ENCODE assay signal across 21 mouse cellular contexts in the genomic region with DNA sequence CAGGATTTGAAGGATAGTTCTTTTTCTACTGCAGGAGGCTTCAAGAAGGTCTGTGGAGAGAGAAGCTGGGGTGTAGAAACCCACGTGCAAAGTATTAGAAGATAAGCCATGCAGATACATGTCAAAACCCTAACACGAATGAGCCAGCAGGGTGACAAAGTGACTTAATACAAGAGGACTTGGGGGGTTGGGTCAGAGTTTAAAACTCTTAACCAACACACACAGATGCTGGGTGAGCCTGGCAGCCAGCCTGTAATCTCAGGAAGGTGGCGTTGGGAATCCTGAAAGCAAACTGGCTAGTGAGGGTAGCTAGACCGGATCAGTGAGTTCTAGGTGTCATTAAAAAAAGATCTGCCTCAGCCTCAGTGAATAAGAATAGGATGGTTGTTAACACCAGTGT. TPM values are rescaled to one million over a fixed set of nuclear protein-coding genes. Genes with fewer than 3 reads are reported as not detected.
"Had no signal": no experiment of that assay in that cellular context is flagged by ENCODE, and none has a peak within 500 bp of the region (broad histone marks: within the 10 kb centered on the region; RNA-seq: fewer than 3 reads in every experiment).

No protein-coding gene starts in this region.

- H3K36me3 ChIP-seq: liver, embryonic 13.5 days; liver, embryonic 15.5 days; lung, embryonic 15.5 days; midbrain, embryonic 13.5 days; midbrain, embryonic 15.5 days; neural tube, embryonic 12.5 days had no signal

- H3K9ac ChIP-seq: liver, embryonic 13.5 days; liver, embryonic 15.5 days; liver, postnatal 0 days; lung, embryonic 15.5 days; midbrain, embryonic 13.5 days; midbrain, embryonic 15.5 days; neural tube, embryonic 12.5 days had no signal

- H3K4me3 ChIP-seq: liver, embryonic 13.5 days; liver, embryonic 15.5 days; lung, embryonic 15.5 days; megakaryocyte, embryonic 14.5 days; midbrain, embryonic 13.5 days; midbrain, embryonic 15.5 days; neural tube, embryonic 12.5 days had no signal

- H3K4me2 ChIP-seq: liver, embryonic 11.5 days; liver, embryonic 13.5 days; liver, embryonic 15.5 days; lung, embryonic 15.5 days; midbrain, embryonic 11.5 days; midbrain, embryonic 13.5 days; midbrain, embryonic 15.5 days; neural tube, embryonic 12.5 days had no signal

- H3K27ac ChIP-seq: liver, embryonic 13.5 days; liver, embryonic 15.5 days; lung, embryonic 15.5 days; macrophage; midbrain, embryonic 13.5 days; midbrain, embryonic 15.5 days; neural tube, embryonic 12.5 days had no signal

- DNase-seq: liver, embryonic 13.5 days; liver, postnatal 0 days; right cerebral cortex, postnatal 14 days; thymus, adult 18-20 months; thymus, postnatal 14 days; thymus, postnatal 36 days had no signal

- ATAC-seq: liver, postnatal 0 days; midbrain, embryonic 13.5 days; midbrain, embryonic 15.5 days had no signal

- H3K9me3 ChIP-seq: liver, embryonic 13.5 days; liver, embryonic 15.5 days; lung, embryonic 15.5 days; megakaryocyte, embryonic 14.5 days; midbrain, embryonic 13.5 days; midbrain, embryonic 15.5 days; neural tube, embryonic 12.5 days had no signal

RNA-seq across cellular contexts. Expression of gene Cpxm1, which starts 30.0 kb away (rescaled TPM):
- polyA plus RNA-seq: macrophage had no signal

RNA-seq across cellular contexts. Expression of gene Gm28372, which starts 37.7 kb away (rescaled TPM):
- polyA plus RNA-seq: liver, embryonic 11.5 days; liver, embryonic 13.5 days; liver, embryonic 15.5 days; liver, postnatal 0 days; lung, embryonic 15.5 days; macrophage; midbrain, embryonic 11.5 days; spleen, adult 2 months; stomach, embryonic 14.5 days; stomach, embryonic 16.5 days; thymus, postnatal 0 days had no signal

RNA-seq across cellular contexts. Expression of gene 1700020A23Rik, which starts 37.7 kb away (rescaled TPM):
- polyA plus RNA-seq: liver, embryonic 11.5 days; liver, embryonic 13.5 days; liver, embryonic 15.5 days; liver, postnatal 0 days; lung, embryonic 15.5 days; macrophage; midbrain, embryonic 11.5 days; midbrain, embryonic 15.5 days; spleen, adult 2 months; stomach, embryonic 14.5 days; stomach, embryonic 16.5 days; thymus, postnatal 0 days had no signal

RNA-seq across cellular contexts. Expression of gene Tmem239, which starts 38.9 kb away (rescaled TPM):
- polyA plus RNA-seq: liver, embryonic 11.5 days; liver, embryonic 13.5 days; liver, embryonic 15.5 days; liver, postnatal 0 days; lung, embryonic 15.5 days; macrophage; midbrain, embryonic 11.5 days; midbrain, embryonic 13.5 days; midbrain, postnatal 0 days; neural tube, embryonic 12.5 days; neural tube, embryonic 14.5 days; spleen, adult 2 months; stomach, embryonic 14.5 days; stomach, embryonic 16.5 days; thymus, postnatal 0 days had no signal
